Mouse (Mus musculus) hematopoietic stem cell, adult 5-6 weeks (primary cell): ENCODE measurements around the gene Rfng. TPM values are rescaled to one million over a fixed set of nuclear protein-coding genes. Genes with fewer than 3 reads are reported as not detected.
A peak's percentile ranks its signal among the peaks of the same experiment; 100 is the strongest.
"Not testable (repeated sequence)": the region's sequence is repeated elsewhere in the genome, so short reads cannot be mapped to it uniquely, and the experiment has no call there.

ENCODE experiments used
- ATAC-seq, 2 experiments: fragments of 125-278 bp in 1 of 2; replicated peaks in 1 of 2; 2 replicates each; pipeline ENCODE4 v1.8.0; 2016 to 2017; ENCODE audit warnings: inconsistent platforms in 2 of 2, mild to moderate bottlenecking in 2 of 2, moderate number of reproducible peaks in 2 of 2, low read depth in 1 of 2, moderate TSS enrichment in 1 of 2; ENCODE audit not compliant: low FRiP score in 2 of 2, poor library complexity in 2 of 2, severe bottlenecking in 2 of 2, insufficient read depth in 1 of 2, low TSS enrichment in 1 of 2
- total RNA-seq: library from RNA; stranded (forward); fragments of 172-1452, 232-1000 nt; gene quantifications from 2 replicates; pipeline ENCODE4 v1.2.3, GENCODE M21; 2017

Rfng gene
- total RNA-seq, 1 experiment from 2014 or later = 4.0 TPM

DNA sequence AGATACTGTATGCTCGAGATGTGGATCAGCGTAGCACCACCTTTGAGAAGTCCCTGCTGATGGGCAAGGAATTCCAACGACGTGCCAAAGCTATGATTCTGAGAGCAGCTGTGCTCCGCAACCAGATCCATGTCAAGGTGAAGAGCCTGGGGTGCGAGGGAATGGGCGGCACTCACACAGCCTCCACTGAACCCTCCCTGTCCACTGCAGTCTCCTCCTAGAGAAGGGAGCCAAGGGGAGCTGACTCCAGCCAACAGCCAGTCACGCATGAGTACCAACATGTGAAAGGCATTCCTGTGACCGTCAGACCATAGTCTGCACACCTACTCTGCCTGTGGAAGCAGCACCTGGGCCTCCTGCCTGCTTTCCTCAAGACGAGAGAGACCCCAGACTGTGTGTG lies 4.5 kb upstream of the Rfng start:
- not testable (repeated sequence) for ATAC-seq

GRCm38 (mm10) chr11:120785145-120785544 lies 1.1 kb upstream of the Rfng start:
- ATAC-seq = no peak

GRCm38 (mm10) chr11:120783426-120784063 lies 462 bp downstream of the Rfng start:
- ATAC-seq = no peak

- not testable (repeated sequence) for ATAC-seq
Observed at GRCm38 (mm10) chr11:120781361-120781760, 2.6 kb downstream of the Rfng start.

DNA sequence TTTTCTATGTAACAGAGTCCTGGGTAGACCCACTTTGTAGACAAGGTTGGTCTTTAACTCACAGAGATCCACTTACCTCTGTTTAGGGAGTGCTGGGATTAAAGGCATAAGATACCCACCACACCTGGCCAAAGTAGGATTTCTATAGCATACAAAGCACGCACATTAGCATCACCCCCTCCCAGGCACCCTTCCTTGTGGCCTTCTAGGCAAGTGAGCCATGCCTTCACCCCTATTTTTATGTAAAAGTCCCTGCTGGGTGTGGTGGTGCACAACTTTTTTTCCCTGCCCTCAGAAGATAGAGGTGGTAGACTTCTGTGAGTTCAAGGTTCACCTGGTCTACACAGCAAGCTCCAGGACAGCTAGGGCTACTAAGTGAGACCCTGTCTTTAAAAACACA lies 4.1 kb downstream of the Rfng start:
- no peak for ATAC-seq

DNA sequence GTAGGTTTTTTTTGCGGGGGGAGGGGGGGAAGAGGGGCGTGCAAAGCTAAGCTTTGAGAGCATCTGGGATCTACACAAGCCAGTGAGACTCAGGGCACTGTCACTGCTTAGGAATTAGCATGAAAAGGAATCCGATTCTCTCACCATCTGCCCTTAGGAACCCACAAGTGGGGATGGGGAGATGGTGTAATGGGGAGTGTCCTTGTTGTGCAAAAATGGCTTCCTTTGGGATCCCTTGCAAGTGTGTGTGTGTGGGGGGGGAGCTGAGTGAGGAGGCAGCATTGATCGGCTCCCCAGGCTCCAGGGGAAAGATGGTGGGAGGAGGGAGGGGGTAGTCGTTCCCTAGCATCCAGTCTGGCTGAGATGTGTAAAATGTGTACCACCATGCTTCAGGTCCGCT lies 6.9 kb downstream of the Rfng start:
- ATAC-seq = no peak

- ATAC-seq = peak; percentile 97 to 99
Observed at GRCm38 (mm10) chr11:120775774-120776469, 8.1 kb downstream of the Rfng start.

GRCm38 (mm10) chr11:120773463-120774190 lies 10.4 kb downstream of the Rfng start:
- no peak for ATAC-seq

DNA sequence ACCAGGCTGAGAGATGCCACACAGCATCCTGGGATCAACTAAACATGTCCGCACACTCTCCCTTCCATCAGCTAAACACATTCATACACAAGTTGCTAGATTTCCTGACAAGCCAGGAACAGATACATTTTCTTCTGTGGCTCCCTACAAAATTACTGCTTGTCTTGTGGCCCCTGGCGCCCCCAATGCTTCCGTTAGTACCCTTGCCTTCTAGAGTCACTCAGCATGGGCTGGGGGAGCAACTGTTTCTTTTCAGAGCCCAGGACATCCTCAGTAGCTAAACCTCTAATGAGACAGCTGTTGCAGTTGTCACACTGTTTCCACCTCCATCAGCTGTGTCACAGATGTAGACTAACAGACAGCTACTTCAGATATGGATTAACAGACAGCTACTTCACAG lies 11.3 kb downstream of the Rfng start:
- ATAC-seq = no peak

GRCm38 (mm10) chr11:120768206-120768605 lies 15.8 kb downstream of the Rfng start:
- no peak for ATAC-seq

DNA sequence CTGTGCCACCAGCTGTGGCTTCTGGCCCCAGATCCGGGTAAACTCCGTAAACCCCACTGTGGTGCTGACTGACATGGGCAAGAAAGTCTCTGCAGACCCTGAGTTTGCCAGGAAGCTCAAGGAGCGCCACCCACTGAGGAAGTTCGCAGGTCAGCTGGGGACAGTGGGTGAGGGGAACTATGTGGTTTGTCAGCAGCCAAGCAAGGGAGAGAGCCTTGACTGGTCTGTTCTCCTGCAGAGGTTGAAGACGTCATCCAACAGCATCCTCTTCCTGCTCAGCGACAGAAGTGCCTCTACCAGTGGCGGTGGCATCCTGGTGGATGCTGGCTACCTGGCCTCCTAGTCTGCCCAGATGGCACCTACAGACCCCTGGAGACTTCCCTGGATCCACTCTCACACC lies 17.0 kb downstream of the Rfng start:
- peak; percentile 88 to 95 for ATAC-seq

- ATAC-seq = 0 out of 4 replicates have a peak, but pooled peaks of 1 of the 2 experiments have one; percentile 23
Observed at GRCm38 (mm10) chr11:120763121-120763999, 20.6 kb downstream of the Rfng start.

DNA sequence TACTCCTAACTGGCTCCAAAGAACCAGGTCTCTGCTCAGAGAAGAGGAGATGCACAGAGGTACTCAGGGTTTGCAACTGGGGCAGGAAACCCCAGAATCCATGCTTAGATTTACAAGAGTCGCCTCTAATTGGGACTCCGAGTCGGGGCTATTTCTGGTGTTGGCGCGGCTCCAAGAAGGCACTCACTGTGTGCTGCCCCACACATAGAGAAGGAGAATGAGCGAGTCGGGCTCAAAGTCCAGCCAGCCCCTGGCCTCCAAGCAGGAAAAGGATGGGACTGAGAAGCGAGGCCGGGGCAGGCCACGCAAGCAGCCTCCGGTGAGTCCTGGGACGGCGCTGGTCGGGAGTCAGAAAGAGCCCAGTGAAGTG lies 21.4 kb downstream of the Rfng start, which contains the start of gene Hmga1b:
Gene Hmga1b (plus strand): TSS at position 123 of the 370 bp plus-strand sequence.
- ATAC-seq = not testable (repeated sequence)

DNA sequence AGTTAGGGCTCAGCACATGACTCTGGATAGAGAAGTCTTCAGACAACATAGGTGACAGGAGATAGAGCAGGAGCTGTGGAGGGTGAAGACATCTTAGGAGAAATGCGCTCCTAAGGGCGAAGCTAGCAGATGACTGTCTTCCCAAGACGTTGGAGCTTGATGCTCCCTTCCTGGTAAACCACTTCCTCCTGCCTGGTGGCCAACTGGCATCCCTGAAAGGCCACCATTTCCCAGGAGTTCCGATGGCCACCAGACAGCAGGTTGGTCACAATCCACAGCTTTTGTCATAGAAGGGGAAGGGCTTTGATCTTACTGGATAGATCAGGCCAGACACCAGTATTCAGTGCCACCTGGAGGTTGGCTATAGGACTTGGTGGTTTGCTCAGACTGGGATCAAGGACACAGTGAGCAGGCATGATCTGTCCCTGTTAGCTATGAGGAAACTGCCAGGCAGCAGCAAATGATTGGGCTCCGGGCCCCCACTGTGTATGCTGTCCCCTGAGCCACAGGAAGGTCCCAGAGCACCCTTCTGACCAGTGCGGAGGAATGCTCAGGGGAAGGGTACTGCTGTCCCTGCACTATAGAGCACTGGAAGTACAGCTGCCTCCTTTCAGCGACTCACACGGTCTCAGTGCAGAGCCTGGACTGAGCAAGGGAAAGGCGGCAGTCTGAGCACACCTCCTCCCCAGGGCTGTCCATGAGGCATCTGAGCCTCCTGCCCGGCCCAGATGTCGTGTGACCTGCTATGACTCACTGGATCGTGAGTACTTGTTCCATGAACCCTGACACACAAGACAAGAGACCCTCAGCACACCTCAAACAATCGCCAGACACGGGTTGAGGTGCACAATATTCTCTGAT lies 22.0 kb downstream of the Rfng start:
- ATAC-seq = no peak

DNA sequence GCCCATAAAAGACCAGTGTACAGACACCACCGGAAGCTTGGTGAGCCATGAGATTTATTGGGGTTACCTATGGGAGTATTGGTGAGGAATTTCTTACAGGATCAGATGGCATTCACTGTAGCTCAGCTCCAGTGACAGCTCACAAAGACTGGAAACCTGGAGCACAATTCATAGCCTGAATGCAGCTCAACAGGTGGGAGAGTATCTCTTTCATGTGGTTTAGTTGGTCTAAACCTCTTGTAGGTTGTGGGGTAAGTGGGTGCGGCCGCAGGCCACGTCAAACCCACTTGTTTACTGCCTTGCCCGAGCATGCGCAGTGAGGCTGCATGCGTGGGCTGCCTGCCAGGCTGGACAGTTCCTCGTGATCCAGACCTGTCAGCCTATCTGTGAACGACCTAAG lies 23.8 kb downstream of the Rfng start:
- ATAC-seq = no peak

DNA sequence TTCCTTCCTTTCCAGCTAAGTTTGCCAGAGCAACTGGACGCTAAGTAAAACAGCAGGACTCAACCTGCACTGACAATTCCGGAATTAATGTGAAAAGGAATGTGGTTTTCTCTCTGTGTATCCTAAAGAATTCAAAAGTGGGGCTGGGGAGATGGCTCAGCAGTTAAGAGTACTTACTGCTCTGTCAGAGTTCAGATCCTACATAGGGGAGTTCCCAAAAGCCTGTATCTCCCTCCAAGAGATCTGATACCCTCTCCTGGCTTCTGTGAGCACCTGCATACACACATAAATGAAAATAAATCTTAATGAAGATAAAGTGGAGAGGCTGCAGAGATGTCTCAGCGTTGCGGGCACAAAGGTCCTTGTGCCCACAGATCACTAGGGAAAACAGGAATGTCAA lies 32.4 kb downstream of the Rfng start:
- ATAC-seq = no peak

GRCm38 (mm10) chr11:120749430-120749829 lies 34.6 kb downstream of the Rfng start:
- ATAC-seq = peak; percentile 59 to 80; a peak in 3 of 4 replicates
